Comparison of ENCODE assay signal across 8 mouse cellular contexts in the genomic region with DNA sequence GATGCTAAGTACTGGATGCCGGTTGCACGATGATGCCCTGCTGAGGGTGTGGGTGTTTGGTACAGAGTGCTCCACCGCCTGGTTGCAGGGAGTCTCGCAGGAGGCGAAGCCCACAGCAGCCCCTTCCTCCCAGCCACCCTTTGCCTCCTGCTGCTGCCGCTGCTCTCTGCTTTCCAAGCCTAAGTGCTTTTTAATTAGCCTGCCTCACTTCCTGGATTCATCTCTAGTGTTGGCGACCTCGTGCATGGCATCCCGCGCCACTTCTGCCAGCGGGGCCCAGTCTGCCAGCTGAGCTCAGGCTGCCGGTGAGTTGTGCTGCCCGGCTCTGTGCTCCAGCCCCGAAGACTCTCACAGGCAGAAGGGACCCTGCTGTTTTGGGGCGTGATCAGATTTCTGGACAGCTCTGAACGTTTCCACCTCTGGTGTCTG.
DNase-seq lines count a peak whose midpoint lies in the region; ATAC-seq and TF ChIP-seq lines count a peak whose summit lies in the region.

No protein-coding gene starts in this region.

- H3K4me2 ChIP-seq in kidney, embryonic 15.5 days, result peak overlapping the region; percentile 62
- peak overlapping the region; percentile 47 for H3K4me2 ChIP-seq in stomach, embryonic 16.5 days (ENCODE audit: low read depth, low read length)

- TF ChIP-seq POLR2A in kidney, adult 2 months (IDR thresholded peaks at IDR 0.05; ENCODE audit: low read depth, low read length), result no peak

- peak overlapping the region; percentile 33 for H3K4me3 ChIP-seq in kidney, embryonic 15.5 days (replicated peaks)
- no peak overlapping the region for H3K4me3 ChIP-seq in kidney, adult 2 months (ENCODE audit: insufficient read depth, low read depth, low read length)
- peak overlapping the region; percentile 10; the same call in 1 of the 2 replicates for H3K4me3 ChIP-seq in brown adipose tissue, adult 24 weeks (ENCODE audit: insufficient read depth, low read depth, low read length)
- peak overlapping the region; percentile 48 for H3K4me3 ChIP-seq in layer of hippocampus, adult 2 months
- H3K4me3 ChIP-seq in stomach, embryonic 16.5 days (replicated peaks; ENCODE audit: low read length), result peak overlapping the region; percentile 30

- no peak for TF ChIP-seq CTCF in kidney, adult 2 months (conservative IDR thresholded peaks at IDR 0.05; ENCODE audit: insufficient read depth, insufficient read length, low read depth, low read length)
- TF ChIP-seq CTCF in layer of hippocampus, adult 2 months (conservative IDR thresholded peaks at IDR 0.05), result peak; percentile 71

- H3K27me3 ChIP-seq in kidney, embryonic 15.5 days, result no peaks in the 10 kb centered on the region
- no peaks in the 10 kb centered on the region for H3K27me3 ChIP-seq in kidney, adult 2 months (replicated peaks; ENCODE audit: control insufficient read depth, insufficient read depth, low read length)
- no peaks in the 10 kb centered on the region for H3K27me3 ChIP-seq in stomach, embryonic 16.5 days (ENCODE audit: control insufficient read depth, insufficient read depth, low read length)

- DNase-seq in kidney, adult 2 months, result no peak
- DNase-seq in frontal cortex, postnatal 14 days (ENCODE audit: low spot score in 2 of 2), result peak; percentile 14 to 20
- DNase-seq in layer of hippocampus, adult 2 months (ENCODE audit: low spot score in 2 of 2), result peak; percentile 32 to 57
- DNase-seq in ovary, adult 18-20 months (ENCODE audit: low spot score), result no peak

- H3K36me3 ChIP-seq in kidney, embryonic 15.5 days, result no peaks in the 10 kb centered on the region
- no peaks in the 10 kb centered on the region for H3K36me3 ChIP-seq in kidney, adult 2 months (ENCODE audit: control insufficient read depth, insufficient read depth, low read length)
- no peaks in the 10 kb centered on the region for H3K36me3 ChIP-seq in stomach, embryonic 16.5 days (ENCODE audit: control insufficient read depth, insufficient read depth, low read length)

- H3K9ac ChIP-seq in kidney, embryonic 15.5 days, result no peak overlapping the region
- peak overlapping the region; percentile 58; the same call in 1 of the 2 replicates for H3K9ac ChIP-seq in stomach, embryonic 16.5 days (ENCODE audit: low read length)

- no peak overlapping the region for H3K27ac ChIP-seq in kidney, embryonic 15.5 days
- H3K27ac ChIP-seq in kidney, adult 2 months (ENCODE audit: insufficient read depth, low read depth, low read length), result no peak overlapping the region
- no peak overlapping the region for H3K27ac ChIP-seq in brown adipose tissue, adult 24 weeks (replicated peaks; ENCODE audit: low read depth, low read length)
- peak overlapping the region; percentile 71 for H3K27ac ChIP-seq in layer of hippocampus, adult 2 months
- H3K27ac ChIP-seq in stomach, embryonic 16.5 days (ENCODE audit: low read length), result no peak overlapping the region

- H3K9me3 ChIP-seq in kidney, embryonic 15.5 days (replicated peaks), result no peaks in the 10 kb centered on the region
- H3K9me3 ChIP-seq in stomach, embryonic 16.5 days (replicated peaks; ENCODE audit: control insufficient read depth, low read length), result no peaks in the 10 kb centered on the region

- peaks cover 9% of the 10 kb centered on the region for H3K4me1 ChIP-seq in kidney, embryonic 15.5 days
- no peaks in the 10 kb centered on the region for H3K4me1 ChIP-seq in kidney, adult 2 months (ENCODE audit: control insufficient read depth, insufficient read depth, low read length)
- H3K4me1 ChIP-seq in brown adipose tissue, adult 24 weeks (ENCODE audit: control insufficient read depth, insufficient read depth, insufficient read length, low read length), result no peaks in the 10 kb centered on the region
- no peaks in the 10 kb centered on the region for H3K4me1 ChIP-seq in stomach, embryonic 16.5 days (ENCODE audit: control insufficient read depth, insufficient read depth, low read length)

- 5% methylated on average over 16 of the region's 16 CpGs for WGBS in kidney, embryonic 15.5 days
- 6% methylated on average over 16 of the region's 16 CpGs for WGBS in kidney, adult 2 months
- WGBS in stomach, embryonic 16.5 days, result 4% methylated on average over 16 of the region's 16 CpGs

- ATAC-seq in kidney, embryonic 15.5 days (replicated peaks; ENCODE audit: low FRiP score), result peak; percentile 89
- peak; percentile 75 for ATAC-seq in megakaryocyte-erythroid progenitor cell, adult 5-6 weeks (replicated peaks; ENCODE audit: low FRiP score, low TSS enrichment, poor library complexity, severe bottlenecking)
- ATAC-seq in stomach, embryonic 16.5 days (ENCODE audit: insufficient read depth, low FRiP score), result peak; percentile 25; the same call in 1 of the 2 replicates

Comparison
In these comparisons a context has a peak if more than half of its experiments do, and no peak if none do; other contexts are left out.
1. ATAC-seq: peak in every context shown above with its lines; median percentile 89 in kidney, embryonic 15.5 days; 75 in megakaryocyte-erythroid progenitor cell, adult 5-6 weeks; 25 in stomach, embryonic 16.5 days.
2. DNase-seq: peak in frontal cortex, postnatal 14 days (2 of 2) and layer of hippocampus, adult 2 months (2 of 2); none in kidney, adult 2 months (single experiment) and ovary, adult 18-20 months (single experiment).